Mouse (Mus musculus): ENCODE measurements at regions not wholly inside any gene's neighbourhood (a gene's known extent, or its start where the extent isn't known, plus 50 kb on each side); places are given as distances from the start of the nearest gene placed in this dataset.

DNA sequence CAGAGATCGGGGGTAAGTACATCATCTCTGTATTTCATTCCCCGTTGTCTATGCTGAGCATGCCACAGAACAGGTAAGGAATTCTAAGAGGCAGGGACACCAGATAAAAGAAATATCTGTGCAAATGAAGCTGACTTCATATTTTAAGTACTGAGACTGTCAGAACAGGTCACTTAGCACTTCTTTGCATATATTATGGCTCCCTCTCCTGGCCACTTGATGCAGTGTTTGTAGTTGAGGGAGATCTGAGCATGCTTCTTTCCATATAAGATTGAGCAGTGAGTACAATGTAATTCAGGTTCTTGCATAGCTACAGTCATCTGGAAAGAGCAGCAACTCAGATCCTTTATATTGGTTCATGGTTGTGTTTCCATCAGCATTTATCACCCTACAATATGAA is 1033.4 kb downstream of the Rpia start:
- TF ChIP-seq HCFC1 (IDR thresholded peaks at IDR 0.05; ENCODE audit: borderline replicate concordance, insufficient read depth, low read length) = no peak
- TF ChIP-seq MAFK (IDR thresholded peaks at IDR 0.05; ENCODE audit: insufficient read depth, low read depth, low read length) = no peak
- no peak for TF ChIP-seq ZNF384 (IDR thresholded peaks at IDR 0.05; ENCODE audit: low read depth, low read length)
- no peak for TF ChIP-seq ZC3H11A (IDR thresholded peaks at IDR 0.05; ENCODE audit: borderline replicate concordance, low read depth, low read length)
